Mouse (Mus musculus) Patski (cell line): ENCODE data around the gene Prpf3. TPM values are rescaled to one million over a fixed set of nuclear protein-coding genes. Genes with fewer than 3 reads are reported as not detected.

Source experiments
- ATAC-seq: fragments of 100-300 bp; one replicate; pipeline ENCODE4 v1.8.0; 2021
- CTCF ChIA-PET: fragments of 350-600 bp; sonication (Branson Sonifier 250); formaldehyde crosslinking; loops from one replicate; lab custom pipeline; 2022; ENCODE audit warnings: inconsistent platforms; lab: Charles Lee
- POLR2A ChIA-PET: fragments of 350-600 bp; sonication (Branson Sonifier 250); formaldehyde crosslinking; loops from one replicate; lab custom pipeline; 2022; ENCODE audit warnings: antibody characterized with exemption, inconsistent platforms; lab: Charles Lee
- DNase-seq: peaks from one replicate; pipeline ENCODE4 v3.0.0-alpha.2; 2011; ENCODE audit warnings: low read depth, low spot score
- H3K27me3 ChIP-seq: fragments of 371-371 bp; one replicate; pipeline ENCODE4 v1.5.1; 2021
- CTCF ChIP-seq: fragments of 100-300 bp; IDR thresholded peaks from one replicate; pipeline ENCODE4 v1.5.1; 2021
- in situ Hi-C: fragments of 300-500 bp; cut with MboI; formaldehyde crosslinking; loops from 3 replicates; pipeline ENCODE4 v1.11.1; 2018; ENCODE audit warnings: low pct_unique_long_range_greater_than_20kb, mixed read lengths
- polyA plus RNA-seq: library from polyadenylated mRNA; unstranded; gene quantifications from one replicate; pipeline ENCODE4 v1.2.3, GENCODE M21; 2021

The Prpf3 gene
- polyA plus RNA-seq, 1 experiment from 2014 or later, result 48.9 TPM

- no peak for DNase-seq
- ChIA-PET POLR2A (interaction anchor here (0.7 kb wide), 1 partner anchor 25 kb away, joined by 6 read pairs; no protein-coding TSS in a partner anchor), CTCF (interaction anchor here (0.6 to 3.6 kb wide), 7 partner anchors 10 to 820 kb away, joined by 3 to 11 read pairs (median 3); no protein-coding TSS in a partner anchor)
- TF ChIP-seq CTCF, result peak; percentile 60
- ATAC-seq, result no peak
- in situ Hi-C loops, result no loop called here
- no peaks in the 10 kb centered on the region for H3K27me3 ChIP-seq
These were observed 13.0 kb downstream of the Prpf3 start for GRCm38 (mm10) chr3:95842503-95843214.

- TF ChIP-seq CTCF, result no peak
- in situ Hi-C loops, result loop anchor here (10.0 kb wide), 1 partner anchor 324 kb away; no protein-coding TSS in a partner anchor
- POLR2A ChIA-PET, result no interaction called here
- no peaks in the 10 kb centered on the region for H3K27me3 ChIP-seq
- no peak for ATAC-seq
- CTCF ChIA-PET, result interaction anchor here (1.2 to 1.8 kb wide), 2 partner anchors 8 to 18 kb away, joined by 3 to 5 read pairs; no protein-coding TSS in a partner anchor
- DNase-seq, result no peak
These were observed 16.4 kb downstream of the Prpf3 start for GRCm38 (mm10) chr3:95839250-95839649.

- ChIA-PET POLR2A (no interaction called here), CTCF (interaction anchor here (1.3 to 1.9 kb wide), 2 partner anchors 9 to 12 kb away, joined by 3 to 11 read pairs; no protein-coding TSS in a partner anchor)
- TF ChIP-seq CTCF, result peak; percentile 2
- ATAC-seq, result no peak
- H3K27me3 ChIP-seq, result no peaks in the 10 kb centered on the region
- DNase-seq, result no peak
- in situ Hi-C loops, result no loop called here
These were observed 26.6 kb downstream of the Prpf3 start for GRCm38 (mm10) chr3:95829053-95829452.

GRCm38 (mm10) chr3:95826275-95826674 lies 29.4 kb downstream of the Prpf3 start:
- POLR2A ChIA-PET, result interaction anchor here (0.6 kb wide), 1 partner anchor 154 kb away, joined by 6 read pairs; no protein-coding TSS in a partner anchor
- in situ Hi-C loops, result no loop called here
- ATAC-seq (no peak), DNase-seq (no peak)
- TF ChIP-seq CTCF, result no peak
- CTCF ChIA-PET, result interaction anchor here (0.8 to 1.0 kb wide), 2 partner anchors 10 to 16 kb away, joined by 3 read pairs; no protein-coding TSS in a partner anchor
- no peaks in the 10 kb centered on the region for H3K27me3 ChIP-seq

- in situ Hi-C loops, result no loop called here
- CTCF ChIA-PET, result interaction anchor here (0.7 to 1.3 kb wide), 3 partner anchors 19 to 187 kb away, joined by 3 to 4 read pairs (median 3); no protein-coding TSS in a partner anchor
These were observed 35.4 kb downstream of the Prpf3 start for GRCm38 (mm10) chr3:95820046-95821010.

GRCm38 (mm10) chr3:95819351-95819985 lies 36.2 kb downstream of the Prpf3 start:
- in situ Hi-C loops, result no loop called here
- DNase-seq (peak; percentile 99), ATAC-seq (peak; percentile 67)
- ChIA-PET POLR2A (interaction anchor here (0.6 to 1.2 kb wide), 4 partner anchors 30 to 824 kb away, joined by 3 to 9 read pairs (median 4); no protein-coding TSS in a partner anchor), CTCF (no interaction called here)
- H3K27me3 ChIP-seq, result no peaks in the 10 kb centered on the region
- TF ChIP-seq CTCF, result no peak

More at GRCm38 (mm10) chr3:95820046-95821010, 35.4 kb downstream of the Prpf3 start:
- H3K27me3 ChIP-seq, result no peaks in the 10 kb centered on the region
- ATAC-seq (no peak), DNase-seq (no peak)
- POLR2A ChIA-PET, result interaction anchor here (0.6 to 1.2 kb wide), 4 partner anchors 16 to 297 kb away, joined by 3 to 9 read pairs (median 4); no protein-coding TSS in a partner anchor
- no peak for TF ChIP-seq CTCF

- ChIA-PET CTCF (no interaction called here), POLR2A (interaction anchor here (0.6 to 1.5 kb wide), 6 partner anchors 11 to 823 kb away, joined by 3 to 7 read pairs (median 4); no protein-coding TSS in a partner anchor)
- in situ Hi-C loops, result no loop called here
These were observed 37.0 kb downstream of the Prpf3 start, which contains the start of gene Rprd2 for GRCm38 (mm10) chr3:95818571-95819288. Gene Rprd2, minus strand, starts transcription at chr3:95818863.

GRCm38 (mm10) chr3:95818026-95818511 lies 37.6 kb downstream of the Prpf3 start:
- POLR2A ChIA-PET, result interaction anchor here (0.5 to 1.5 kb wide), 7 partner anchors 9 to 157 kb away, joined by 3 to 7 read pairs (median 3); no protein-coding TSS in a partner anchor
- ATAC-seq, result peak; percentile 31
- CTCF ChIA-PET, result interaction anchor here (1.1 to 1.7 kb wide), 2 partner anchors 10 to 14 kb away, joined by 3 to 5 read pairs; no protein-coding TSS in a partner anchor
- H3K27me3 ChIP-seq, result no peaks in the 10 kb centered on the region
- TF ChIP-seq CTCF, result no peak
- DNase-seq, result peak; percentile 58
- in situ Hi-C loops, result no loop called here

More at GRCm38 (mm10) chr3:95818571-95819288, 37.0 kb downstream of the Prpf3 start, which contains the start of gene Rprd2:
- no peaks in the 10 kb centered on the region for H3K27me3 ChIP-seq
- DNase-seq, result peak; percentile 61
- peak; percentile 45 for ATAC-seq
- no peak for TF ChIP-seq CTCF

- in situ Hi-C loops, result no loop called here
- H3K27me3 ChIP-seq, result no peaks in the 10 kb centered on the region
- DNase-seq (no peak), ATAC-seq (no peak)
- POLR2A ChIA-PET, result no interaction called here
- CTCF ChIA-PET, result interaction anchor here (1.7 kb wide), 1 partner anchor 9 kb away, joined by 5 read pairs; no protein-coding TSS in a partner anchor
- TF ChIP-seq CTCF, result no peak
These were observed 39.0 kb downstream of the Prpf3 start for GRCm38 (mm10) chr3:95816681-95817080.
